Mouse (Mus musculus) olfactory bulb, adult 2 months (tissue): ENCODE measurements around the gene Taar8b. TPM values are rescaled to one million over a fixed set of nuclear protein-coding genes. Genes with fewer than 3 reads are reported as not detected.
"Not testable (repeated sequence)": the region's sequence is repeated elsewhere in the genome, so short reads cannot be mapped to it uniquely, and the experiment has no call there.

Experiments
- H3K27ac ChIP-seq: fragments of 200-500 bp; 2 replicates; pipeline ENCODE4 v1.5.1; 2012; ENCODE audit warnings: low read depth, low read length; ENCODE audit not compliant: insufficient read depth
- H3K4me1 ChIP-seq: fragments of 200-500 bp; 2 replicates; pipeline ENCODE4 v1.6.1; 2012; ENCODE audit warnings: low read length; ENCODE audit not compliant: control insufficient read depth, insufficient read depth
- H3K4me3 ChIP-seq: fragments of 200-500 bp; 2 replicates; pipeline ENCODE4 v1.5.1; 2012; ENCODE audit warnings: mild to moderate bottlenecking, low read depth, low read length, moderate library complexity; ENCODE audit not compliant: insufficient read depth
- CTCF ChIP-seq: fragments of 200-500 bp; IDR thresholded peaks from 2 replicates; pipeline ENCODE4 v1.5.1; 2012; ENCODE audit warnings: low read depth, mild to moderate bottlenecking, low read length, moderate library complexity; ENCODE audit not compliant: insufficient read depth
- POLR2A ChIP-seq: fragments of 200-500 bp; IDR thresholded peaks from 2 replicates; pipeline ENCODE4 v1.6.1; 2012; ENCODE audit warnings: mild to moderate bottlenecking, low read depth, low read length, moderate library complexity; ENCODE audit not compliant: insufficient read depth
- WGBS: fragments of 180-500 bp; shearing (Covaris S2); methylation state at CpG from one replicate; pipeline ENCODE4 v1.1.7; 2018; 5-methylcytosine and 5-hydroxymethylcytosine counted together
- polyA plus RNA-seq: library from polyadenylated mRNA; stranded (reverse); fragments of >200 nt; gene quantifications from 2 replicates; pipeline ENCODE4 v1.2.4, GENCODE M21; 2012; ENCODE audit warnings: low replicate concordance; ENCODE audit not compliant: missing spikeins, insufficient read depth, insufficient read length

Taar8b gene
- polyA plus RNA-seq: not detected in 2 replicates

DNA sequence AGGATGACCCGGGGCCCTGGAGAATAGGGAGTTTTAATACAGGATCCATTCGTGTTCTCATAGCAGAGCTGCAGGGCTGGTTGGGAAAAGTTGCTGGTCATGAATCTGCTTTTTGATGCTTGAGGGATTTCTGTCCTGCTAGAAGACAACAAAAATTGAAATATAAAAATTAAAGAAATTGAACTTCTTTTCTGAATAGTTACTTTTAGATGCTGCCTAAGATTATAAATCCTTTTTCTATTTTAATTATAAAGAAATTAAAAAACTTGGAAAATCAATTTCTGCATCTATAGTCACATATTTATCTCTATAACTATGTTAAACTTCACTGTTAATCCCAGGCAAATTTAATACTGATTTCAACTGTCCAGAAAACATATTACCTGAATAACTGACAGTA lies at the start of gene Taar8b:
TSS of gene Taar8b (minus strand) at position 101 of the 400 bp plus-strand sequence.
- 67% methylated on average over 2 of the region's 2 CpGs for WGBS
- Histone ChIP-seq H3K4me1 (no peaks in the 10 kb centered on the region), H3K27ac (no peak within 1 kb of the TSS), H3K4me3 (no peak within 1 kb of the TSS)
- TF ChIP-seq CTCF (no peak), POLR2A (no peak)

DNA sequence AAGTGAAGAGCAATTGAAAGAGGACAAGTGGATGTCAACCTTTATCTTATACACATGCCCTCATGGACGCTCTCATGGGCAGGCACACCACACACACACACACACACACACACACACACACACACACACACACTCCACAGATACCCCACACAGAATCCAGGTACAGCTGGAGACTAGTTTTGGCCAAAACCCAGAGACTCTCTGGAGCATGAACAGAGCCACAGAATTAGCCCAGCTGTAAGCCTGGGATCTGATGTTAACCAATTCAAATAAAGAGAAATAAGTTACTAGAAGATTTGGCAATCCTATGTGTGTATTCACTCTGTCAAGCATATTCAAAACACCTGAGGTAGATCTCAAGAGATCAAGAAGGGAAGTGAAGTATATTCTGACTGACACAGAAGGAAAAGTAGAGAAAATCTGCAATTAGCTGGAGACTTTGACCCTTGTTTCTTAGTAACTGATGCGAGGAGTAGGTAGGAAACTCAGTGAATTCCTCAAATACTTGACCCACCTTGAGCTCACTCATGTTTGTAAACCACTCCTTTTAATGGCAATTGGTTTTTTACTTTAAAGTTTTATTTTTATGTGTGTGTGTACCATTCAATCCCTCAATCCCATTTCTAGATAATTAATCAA lies 46.6 kb upstream of the Taar8b start:
- no peaks in the 10 kb centered on the region for H3K4me1 ChIP-seq
- no peak overlapping the region for H3K27ac ChIP-seq
- 92% methylated on average over 2 of the region's 2 CpGs for WGBS
- TF ChIP-seq POLR2A: no peak
- no peak for TF ChIP-seq CTCF
- H3K4me3 ChIP-seq: no peak overlapping the region

DNA sequence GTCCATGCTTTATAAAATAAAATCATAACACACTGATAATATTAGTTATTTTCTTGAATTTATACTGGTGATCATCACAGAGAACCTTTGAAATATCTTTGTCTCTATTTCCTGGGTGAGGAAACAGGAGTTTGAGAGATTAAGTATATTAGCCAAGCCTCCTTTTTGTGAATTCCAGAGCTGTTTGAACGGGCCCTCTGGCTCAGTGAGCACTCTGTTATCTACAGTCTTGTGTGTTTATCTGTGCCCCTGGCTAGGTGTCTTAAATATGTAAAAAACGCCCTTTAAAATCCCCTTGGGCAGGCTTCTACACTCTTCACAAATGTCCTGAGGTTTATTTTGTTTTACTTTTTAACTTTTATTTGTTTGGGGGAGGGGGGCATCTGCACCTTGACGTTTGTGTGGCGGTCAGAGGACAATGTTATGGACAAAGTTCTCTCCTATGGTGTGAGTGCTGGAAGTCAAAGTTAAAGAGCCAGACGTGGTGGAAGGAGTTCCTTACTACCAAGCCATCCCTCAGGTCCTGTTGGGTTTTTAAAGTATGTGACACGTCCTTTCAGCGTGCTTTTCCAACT lies 42.1 kb upstream of the Taar8b start:
- TF ChIP-seq CTCF (no peak), POLR2A (no peak)
- 76% methylated on average over 7 of the region's 7 CpGs for WGBS
- Histone ChIP-seq H3K4me3 (no peak overlapping the region), H3K4me1 (no peaks in the 10 kb centered on the region), H3K27ac (no peak overlapping the region)

DNA sequence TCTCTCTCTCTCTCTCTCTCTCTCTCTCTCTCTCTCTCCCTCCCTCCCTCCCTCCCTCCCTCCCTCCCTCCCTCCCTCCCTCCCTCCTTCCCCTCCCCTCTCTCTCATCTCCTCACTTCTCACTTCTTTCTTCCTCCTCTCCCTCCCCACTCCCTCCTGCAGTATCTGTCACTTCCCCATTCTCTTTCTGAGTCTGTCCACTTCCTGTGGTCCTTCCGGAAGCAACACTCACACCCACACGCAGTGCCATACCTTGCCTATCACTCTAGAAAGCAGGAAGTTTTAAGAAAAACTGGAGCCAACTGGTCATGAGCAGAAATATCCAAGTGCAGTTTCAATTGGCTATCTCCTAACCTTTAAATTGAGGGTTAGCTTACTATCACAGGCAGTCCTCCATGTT lies 41.0 kb upstream of the Taar8b start:
- TF ChIP-seq CTCF: no peak
- TF ChIP-seq POLR2A: no peak
- Histone ChIP-seq H3K4me1 (no peaks in the 10 kb centered on the region), H3K4me3 (no peak overlapping the region), H3K27ac (no peak overlapping the region)
- 70% methylated on average over 2 of the region's 2 CpGs for WGBS

DNA sequence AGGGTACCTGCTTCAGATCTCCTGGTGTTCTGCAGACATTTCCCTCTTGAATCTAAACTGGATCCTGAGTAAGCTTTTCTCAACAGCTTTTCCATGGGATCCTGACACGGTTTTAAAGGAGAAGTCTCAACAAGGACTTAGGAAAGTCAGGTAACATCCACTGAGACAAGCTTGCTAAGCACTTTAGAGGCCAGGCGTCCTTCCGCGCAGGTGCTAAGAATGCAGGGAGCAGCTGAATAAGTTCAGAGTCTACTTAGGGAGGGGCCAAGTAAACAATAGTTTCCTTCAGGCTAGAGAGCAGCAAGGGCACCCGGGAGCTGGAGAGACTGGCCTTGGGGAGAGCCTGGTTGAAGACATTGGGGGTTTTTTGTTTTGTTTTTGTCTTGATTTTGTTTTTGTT lies 40.2 kb upstream of the Taar8b start:
- 19% methylated on average over 5 of the region's 5 CpGs for WGBS
- Histone ChIP-seq H3K4me3 (no peak overlapping the region), H3K4me1 (no peaks in the 10 kb centered on the region), H3K27ac (no peak overlapping the region)
- no peak for TF ChIP-seq CTCF

DNA sequence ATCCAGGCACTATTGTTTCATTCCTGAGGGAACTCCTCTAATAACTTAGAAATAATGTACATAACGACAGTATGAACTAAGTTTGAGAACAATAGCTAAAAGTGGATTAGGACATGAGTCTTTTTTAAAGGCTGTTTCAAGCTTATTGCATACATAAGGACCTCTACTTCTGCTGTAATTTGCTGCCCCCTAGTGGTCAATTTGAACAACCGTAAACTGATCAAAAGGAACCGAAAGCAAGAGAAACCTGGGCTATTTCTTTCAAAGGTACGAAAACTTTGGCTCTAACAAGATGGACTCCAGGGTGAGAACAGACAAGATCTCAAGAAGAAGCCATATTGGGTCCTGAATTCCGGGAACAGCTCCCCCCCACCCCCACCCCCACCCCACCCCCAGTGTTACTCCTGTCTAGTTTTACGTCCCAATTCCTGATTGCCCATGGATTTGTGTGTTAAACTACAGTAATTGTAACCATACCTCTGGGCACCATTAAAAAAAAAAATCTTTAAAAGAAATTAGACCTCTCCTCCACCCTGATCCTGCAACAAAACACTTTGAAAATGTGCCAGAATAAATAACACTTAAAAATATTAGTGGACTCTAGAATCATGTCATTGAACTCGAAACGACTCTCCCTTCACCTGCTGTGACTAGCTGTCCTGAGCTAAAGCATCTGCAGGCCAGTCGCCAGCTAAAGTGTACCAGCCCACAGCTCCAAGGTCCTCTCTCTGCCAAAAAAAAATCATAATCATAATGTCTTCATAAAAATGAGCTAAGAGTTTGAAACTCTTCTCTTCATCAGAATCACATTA lies 39.6 kb upstream of the Taar8b start:
- Histone ChIP-seq H3K4me1 (no peaks in the 10 kb centered on the region), H3K27ac (no peak overlapping the region), H3K4me3 (no peak overlapping the region)
- TF ChIP-seq CTCF (no peak), POLR2A (no peak)
- WGBS: 17% methylated on average over 9 of the region's 9 CpGs

DNA sequence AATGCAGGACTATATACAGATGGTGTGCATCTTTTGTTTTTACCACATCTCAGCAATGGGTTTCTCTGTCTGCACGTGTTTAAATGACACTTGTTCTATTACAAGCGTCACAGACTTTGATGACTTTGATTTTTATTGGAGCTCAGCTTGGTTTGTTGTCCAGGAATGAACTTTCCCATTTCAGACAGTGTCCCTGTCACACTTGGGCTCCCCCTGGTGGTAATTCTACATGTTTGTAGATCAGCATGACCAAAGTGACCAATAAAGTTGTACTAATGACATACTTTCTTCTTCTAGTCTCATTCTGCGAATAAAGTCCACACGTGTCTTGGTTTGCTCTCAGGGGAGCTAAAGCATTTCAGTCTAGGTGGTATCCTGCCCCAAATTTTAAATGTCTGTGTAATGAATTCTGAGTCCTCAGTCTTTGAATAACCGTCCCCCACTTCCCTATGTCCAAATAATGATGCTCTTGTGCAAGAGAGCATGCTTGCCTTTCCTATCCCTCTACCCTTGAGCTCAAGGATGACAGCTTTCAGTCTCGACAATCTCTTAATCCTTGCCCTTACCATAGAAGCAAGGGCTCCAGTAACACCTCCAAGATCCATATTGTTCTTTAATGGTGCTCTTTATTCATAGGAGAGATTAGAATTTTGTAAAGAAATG lies 19.2 kb upstream of the Taar8b start:
- 40% methylated on average over 6 of the region's 6 CpGs for WGBS
- no peak for TF ChIP-seq CTCF
- no peaks in the 10 kb centered on the region for H3K4me1 ChIP-seq
- H3K27ac ChIP-seq: no peak overlapping the region
- no peak overlapping the region for H3K4me3 ChIP-seq

DNA sequence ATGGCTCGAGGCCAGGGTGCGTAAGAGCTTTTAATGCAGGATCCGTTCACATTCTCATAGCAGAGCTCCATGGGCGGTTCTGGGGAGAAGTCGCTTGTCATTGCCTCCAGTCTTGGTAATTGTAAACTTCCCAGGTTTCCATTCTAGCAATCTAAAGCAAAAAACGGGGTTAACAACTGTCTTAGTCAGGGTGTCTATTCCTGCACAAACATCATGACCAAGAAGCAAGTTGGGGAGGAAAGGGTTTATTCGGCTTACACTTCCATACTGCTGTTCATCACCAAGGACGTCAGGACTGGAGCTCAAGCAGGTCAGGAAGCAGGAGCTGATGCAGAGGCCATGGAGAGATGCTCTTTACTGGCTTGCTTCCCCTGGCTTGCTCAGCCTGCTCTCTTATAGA lies 17.3 kb upstream of the Taar8b start, which contains the start of gene Taar9:
TSS of gene Taar9 (minus strand) at position 101 of the 400 bp plus-strand sequence.
- not testable (repeated sequence) for H3K4me3 ChIP-seq, H3K4me1 ChIP-seq, H3K27ac ChIP-seq
- 86% methylated on average over 8 of the region's 8 CpGs for WGBS

DNA sequence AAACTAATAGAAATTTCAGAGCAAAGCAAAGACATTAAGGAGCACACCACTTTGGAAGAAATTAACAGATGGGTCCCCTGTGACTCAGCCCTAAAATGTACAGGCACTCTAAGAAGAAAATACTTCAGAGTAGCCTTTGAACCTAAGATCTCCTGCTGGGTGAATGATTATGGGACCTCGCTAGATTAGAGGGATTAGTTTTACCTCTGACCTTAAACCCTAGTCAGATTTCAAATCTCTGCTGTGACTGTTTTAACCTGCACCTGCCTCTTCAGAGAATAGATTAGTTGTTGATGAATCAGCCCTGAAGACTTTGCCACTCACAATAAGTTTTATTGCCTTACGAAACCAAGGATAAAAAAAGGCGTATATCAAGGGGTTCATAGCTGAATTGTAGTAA lies 16.1 kb upstream of the Taar8b start:
- 74% methylated on average over 3 of the region's 3 CpGs for WGBS
- Histone ChIP-seq H3K4me1 (no peaks in the 10 kb centered on the region), H3K4me3 (no peak overlapping the region), H3K27ac (no peak overlapping the region)
- TF ChIP-seq POLR2A (no peak), CTCF (no peak)
